Mouse (Mus musculus): ENCODE data around the gene Zcchc14. TPM values are rescaled to one million over a fixed set of nuclear protein-coding genes. Genes with fewer than 3 reads are reported as not detected.

Gene Zcchc14
- polyA plus RNA-seq, 1 experiment: 31.4 TPM

DNA sequence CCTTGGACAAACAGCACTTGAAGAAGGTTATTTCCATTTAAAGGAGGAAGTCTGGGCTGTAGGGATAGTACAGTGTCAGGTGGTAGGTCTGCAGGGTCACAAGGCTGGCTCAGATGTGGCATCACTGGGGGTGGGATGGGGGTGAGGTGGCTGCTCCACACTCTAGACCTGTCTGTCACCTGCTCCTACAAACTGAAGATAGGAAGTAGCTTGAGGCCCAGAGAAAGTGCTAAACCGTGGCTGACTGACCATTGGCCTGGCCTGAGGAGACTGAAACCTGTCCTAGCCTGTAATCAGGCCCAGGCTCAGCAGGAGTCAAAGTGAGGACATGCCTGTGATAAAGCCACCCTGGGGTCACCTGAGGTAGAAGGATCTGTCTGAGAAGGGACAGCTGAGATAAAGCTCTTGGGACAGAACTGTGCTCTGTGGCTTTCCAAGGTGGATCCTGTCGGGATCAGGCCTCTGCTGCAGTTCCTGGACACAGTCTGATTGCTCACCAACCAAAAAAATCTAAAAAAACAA is 63.4 kb downstream of the Zcchc14 start:
- Histone ChIP-seq H3K27me3 (replicated peaks; ENCODE audit: control insufficient read depth, insufficient read depth, low read length) (no peaks in the 10 kb centered on the region), H3K4me3 (ENCODE audit: insufficient read depth, low read depth, low read length) (no peak overlapping the region), H3K4me1 (ENCODE audit: control insufficient read depth, insufficient read depth, low read length) (peaks cover 20% of the 10 kb centered on the region), H3K27ac (ENCODE audit: insufficient read depth, low read depth, low read length) (no peak overlapping the region), H3K36me3 (ENCODE audit: control insufficient read depth, insufficient read depth, low read length) (no peaks in the 10 kb centered on the region)
- DNase-seq: no peak
- TF ChIP-seq POLR2A (IDR thresholded peaks at IDR 0.05; ENCODE audit: low read depth, low read length) (no peak), CTCF (conservative IDR thresholded peaks at IDR 0.05; ENCODE audit: insufficient read depth, insufficient read length, low read depth, low read length) (no peak)
- 66% methylated on average over 2 of the region's 2 CpGs for WGBS

DNA sequence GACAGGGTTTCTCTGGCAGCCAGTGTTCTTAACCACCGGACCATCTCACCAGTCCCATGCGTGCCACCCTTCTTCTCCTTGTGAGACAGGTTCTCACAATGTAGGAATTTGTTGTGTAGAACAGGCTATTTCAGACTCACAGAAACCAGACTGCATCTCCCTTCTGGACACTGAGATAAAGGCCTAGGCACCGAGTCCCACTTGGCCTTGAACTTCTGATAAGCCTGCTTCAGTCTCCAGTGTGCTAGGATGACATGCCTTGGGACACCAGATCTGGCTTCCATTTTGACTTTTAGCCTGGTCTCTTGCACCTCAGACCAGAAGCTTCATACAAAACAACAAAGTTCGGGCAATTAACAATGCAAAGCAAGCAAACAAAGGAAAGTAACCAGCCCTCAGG is 64.0 kb downstream of the Zcchc14 start:
- Histone ChIP-seq H3K4me1 (ENCODE audit: control insufficient read depth, insufficient read depth, low read length) (peaks cover 20% of the 10 kb centered on the region), H3K4me3 (ENCODE audit: insufficient read depth, low read depth, low read length) (no peak overlapping the region), H3K36me3 (ENCODE audit: control insufficient read depth, insufficient read depth, low read length) (no peaks in the 10 kb centered on the region), H3K27ac (ENCODE audit: insufficient read depth, low read depth, low read length) (no peak overlapping the region), H3K27me3 (replicated peaks; ENCODE audit: control insufficient read depth, insufficient read depth, low read length) (no peaks in the 10 kb centered on the region)
- TF ChIP-seq CTCF (conservative IDR thresholded peaks at IDR 0.05; ENCODE audit: insufficient read depth, insufficient read length, low read depth, low read length): no peak
- TF ChIP-seq POLR2A (IDR thresholded peaks at IDR 0.05; ENCODE audit: low read depth, low read length): no peak
- no peak for DNase-seq
- 87% methylated on average over 4 of the region's 4 CpGs for WGBS

DNA sequence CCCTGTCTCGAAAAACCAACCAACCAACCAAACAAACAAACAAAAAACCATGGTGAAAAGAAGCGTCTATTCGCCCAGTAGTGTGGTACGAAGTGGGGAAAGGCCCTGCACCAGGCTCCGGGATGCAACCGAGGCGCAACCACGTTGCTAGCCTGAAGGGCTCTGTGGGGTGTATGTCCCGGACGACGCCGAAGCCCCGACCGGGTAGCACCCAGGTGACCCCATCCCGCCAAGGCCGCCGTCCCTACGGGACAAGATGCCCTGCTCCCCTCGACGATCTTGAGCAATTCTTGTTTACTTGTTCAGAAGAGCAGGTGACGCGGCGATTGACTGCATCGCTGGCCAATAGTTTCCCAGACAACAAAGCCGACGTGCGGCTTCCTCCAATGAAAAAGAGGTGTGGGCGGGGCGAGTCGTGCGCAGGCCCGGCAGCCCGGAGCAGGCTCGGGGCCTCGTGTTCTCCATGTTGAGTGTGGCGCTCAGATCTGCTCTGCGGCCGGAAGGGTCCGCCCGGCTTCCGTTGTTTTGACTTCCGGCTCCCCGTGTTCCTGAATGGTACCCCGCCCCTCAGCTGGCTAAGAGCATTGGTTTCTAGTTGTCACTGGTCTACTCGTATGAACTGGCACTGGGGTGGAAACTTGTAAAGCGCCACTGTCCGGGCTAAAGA is 67.4 kb downstream of the Zcchc14 start:
- H3K4me3 ChIP-seq (ENCODE audit: insufficient read depth, low read depth, low read length): peak overlapping the region; percentile 68
- peak overlapping the region; percentile 79 for H3K27ac ChIP-seq (ENCODE audit: insufficient read depth, low read depth, low read length)
- no peaks in the 10 kb centered on the region for H3K27me3 ChIP-seq (replicated peaks; ENCODE audit: control insufficient read depth, insufficient read depth, low read length)
- peak; percentile 100 for DNase-seq
- WGBS: under 1% methylated on average over 47 of the region's 47 CpGs
- H3K4me1 ChIP-seq (ENCODE audit: control insufficient read depth, insufficient read depth, low read length): peaks cover 4% of the 10 kb centered on the region; the same call in 1 of the 2 replicates
- TF ChIP-seq CTCF (conservative IDR thresholded peaks at IDR 0.05; ENCODE audit: insufficient read depth, insufficient read length, low read depth, low read length) (no peak), POLR2A (IDR thresholded peaks at IDR 0.05; ENCODE audit: low read depth, low read length) (peak; percentile 94)
- H3K36me3 ChIP-seq (ENCODE audit: control insufficient read depth, insufficient read depth, low read length): no peaks in the 10 kb centered on the region

DNA sequence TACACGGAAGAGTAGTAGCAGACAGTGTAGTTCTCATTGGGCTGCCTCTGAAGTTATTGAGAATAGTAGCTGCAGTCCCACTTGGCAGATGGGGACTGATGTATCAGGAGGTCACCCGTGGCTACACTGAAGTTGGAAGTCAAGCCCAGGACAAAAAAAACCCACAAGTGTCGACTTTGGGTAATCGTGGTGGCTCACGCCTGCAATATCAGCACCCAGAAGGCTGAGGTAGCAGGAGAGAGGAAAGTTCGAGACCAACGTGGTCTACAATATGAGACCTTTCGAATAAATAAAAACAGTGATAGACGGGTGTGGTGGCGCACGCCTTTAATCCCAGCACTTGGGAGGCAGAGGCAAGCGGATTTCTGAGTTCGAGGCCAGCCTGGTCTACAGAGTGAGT is 68.0 kb downstream of the Zcchc14 start:
- no peaks in the 10 kb centered on the region for H3K36me3 ChIP-seq (ENCODE audit: control insufficient read depth, insufficient read depth, low read length)
- WGBS: 43% methylated on average over 13 of the region's 13 CpGs

DNA sequence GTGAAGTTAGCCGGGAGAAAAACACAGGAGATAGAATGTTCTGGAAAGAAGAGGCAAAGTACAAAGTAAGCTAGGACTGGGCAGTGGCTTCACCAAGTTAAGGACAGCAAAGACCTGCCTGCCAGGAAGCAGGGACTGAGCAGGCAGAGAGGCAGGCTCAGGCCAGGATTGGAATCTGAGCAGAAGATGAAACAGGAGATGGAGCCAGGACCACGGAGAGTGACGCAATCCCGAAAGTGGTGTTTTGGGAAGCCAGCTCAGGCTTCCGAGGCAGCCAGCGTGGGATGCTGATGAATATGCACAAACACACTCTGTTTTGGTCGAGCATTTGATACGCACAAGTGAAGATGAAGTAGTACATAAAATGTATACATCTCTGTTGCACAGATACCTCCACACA is 69.0 kb downstream of the Zcchc14 start:
- 38% methylated on average over 8 of the region's 8 CpGs for WGBS
- Histone ChIP-seq H3K27ac (ENCODE audit: insufficient read depth, low read depth, low read length) (no peak overlapping the region), H3K4me3 (ENCODE audit: insufficient read depth, low read depth, low read length) (no peak overlapping the region), H3K4me1 (ENCODE audit: control insufficient read depth, insufficient read depth, low read length) (peaks cover 4% of the 10 kb centered on the region; the same call in 1 of the 2 replicates), H3K27me3 (replicated peaks; ENCODE audit: control insufficient read depth, insufficient read depth, low read length) (no peaks in the 10 kb centered on the region), H3K36me3 (ENCODE audit: control insufficient read depth, insufficient read depth, low read length) (no peaks in the 10 kb centered on the region)
- TF ChIP-seq POLR2A (IDR thresholded peaks at IDR 0.05; ENCODE audit: low read depth, low read length) (no peak), CTCF (conservative IDR thresholded peaks at IDR 0.05; ENCODE audit: insufficient read depth, insufficient read length, low read depth, low read length) (no peak)
- no peak for DNase-seq

More for the DNA sequence above, 68.0 kb downstream of the Zcchc14 start:
- Histone ChIP-seq H3K27me3 (replicated peaks; ENCODE audit: control insufficient read depth, insufficient read depth, low read length) (no peaks in the 10 kb centered on the region), H3K4me1 (ENCODE audit: control insufficient read depth, insufficient read depth, low read length) (peaks cover 4% of the 10 kb centered on the region; the same call in 1 of the 2 replicates), H3K4me3 (ENCODE audit: insufficient read depth, low read depth, low read length) (peak overlapping the region; percentile 68), H3K27ac (ENCODE audit: insufficient read depth, low read depth, low read length) (peak overlapping the region; percentile 79)
- no peak for DNase-seq
- no peak for TF ChIP-seq CTCF (conservative IDR thresholded peaks at IDR 0.05; ENCODE audit: insufficient read depth, insufficient read length, low read depth, low read length)
- TF ChIP-seq POLR2A (IDR thresholded peaks at IDR 0.05; ENCODE audit: low read depth, low read length): no peak

DNA sequence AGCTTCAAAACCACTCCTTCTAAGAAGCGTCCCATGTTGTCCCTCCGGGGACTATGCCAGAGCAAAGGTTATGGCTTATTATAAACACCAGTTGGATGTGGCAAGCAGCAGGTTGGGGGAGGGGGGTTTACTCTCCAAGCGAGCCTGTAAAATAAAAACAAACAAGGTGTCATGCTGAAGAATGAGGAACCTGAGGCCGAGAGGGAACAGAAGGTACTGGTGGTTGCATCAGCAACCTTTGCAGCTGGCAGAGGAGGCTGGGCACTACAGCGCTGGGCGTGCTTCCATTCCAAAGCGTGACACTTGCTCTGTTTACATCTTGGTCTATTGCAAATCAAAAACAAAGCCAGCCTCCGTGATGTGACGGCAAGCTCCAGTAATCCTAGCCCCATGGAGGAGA is 72.2 kb downstream of the Zcchc14 start:
- Histone ChIP-seq H3K4me1 (ENCODE audit: control insufficient read depth, insufficient read depth, low read length) (peaks cover 10% of the 10 kb centered on the region; the same call in 1 of the 2 replicates), H3K27me3 (replicated peaks; ENCODE audit: control insufficient read depth, insufficient read depth, low read length) (no peaks in the 10 kb centered on the region), H3K27ac (ENCODE audit: insufficient read depth, low read depth, low read length) (no peak overlapping the region), H3K4me3 (ENCODE audit: insufficient read depth, low read depth, low read length) (no peak overlapping the region), H3K36me3 (ENCODE audit: control insufficient read depth, insufficient read depth, low read length) (no peaks in the 10 kb centered on the region)
- DNase-seq: no peak
- WGBS: 39% methylated on average over 9 of the region's 9 CpGs
- TF ChIP-seq CTCF (conservative IDR thresholded peaks at IDR 0.05; ENCODE audit: insufficient read depth, insufficient read length, low read depth, low read length) (no peak), POLR2A (IDR thresholded peaks at IDR 0.05; ENCODE audit: low read depth, low read length) (no peak)

DNA sequence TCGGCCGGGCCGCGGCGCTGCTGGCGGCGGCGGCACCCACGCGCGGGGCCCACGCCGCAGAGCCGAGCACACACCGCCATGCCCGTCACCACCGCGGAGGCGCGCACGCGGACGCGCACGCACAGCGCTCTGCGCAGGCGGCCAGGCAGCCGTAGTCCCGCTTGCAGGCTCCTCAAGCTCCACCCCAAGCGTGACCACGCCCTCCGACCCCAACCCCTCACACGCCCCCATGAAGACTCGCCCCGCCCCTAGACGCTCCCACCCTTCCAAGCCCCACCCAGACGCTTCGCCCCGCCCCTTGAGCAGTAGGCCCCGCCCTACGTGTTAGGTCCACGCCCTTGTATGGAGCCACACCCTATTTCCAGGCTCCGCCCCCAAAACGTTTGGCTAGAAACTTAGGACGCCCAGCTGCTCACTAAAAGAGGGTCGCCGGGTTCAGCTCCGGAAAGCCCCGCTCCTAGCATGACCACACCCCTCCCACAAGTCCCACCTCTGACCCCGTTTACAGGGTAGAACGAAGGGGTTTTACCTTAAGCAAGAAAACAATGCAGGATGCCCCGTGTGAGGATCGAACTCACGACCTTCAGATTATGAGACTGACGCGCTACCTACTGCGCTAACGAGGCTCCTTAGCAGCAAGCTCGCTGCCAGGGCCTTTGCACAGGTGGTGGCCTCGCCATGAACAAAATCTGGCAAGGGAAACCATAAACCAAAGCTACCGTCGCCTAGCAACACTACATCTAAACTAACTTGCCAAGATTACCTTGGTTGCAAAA is 73.8 kb downstream of the Zcchc14 start, which contains the start of gene Fbxo31:
Gene Fbxo31, minus strand, starts transcription at position 131 of the 776 bp plus-strand sequence.
- Histone ChIP-seq H3K27me3 (replicated peaks; ENCODE audit: control insufficient read depth, insufficient read depth, low read length) (no peaks in the 10 kb centered on the region), H3K36me3 (ENCODE audit: control insufficient read depth, insufficient read depth, low read length) (no peaks in the 10 kb centered on the region), H3K4me1 (ENCODE audit: control insufficient read depth, insufficient read depth, low read length) (peaks cover 6% of the 10 kb centered on the region; the same call in 1 of the 2 replicates), H3K27ac (ENCODE audit: insufficient read depth, low read depth, low read length) (peak within 1 kb of the TSS; percentile 34; the same call in 1 of the 2 replicates), H3K4me3 (ENCODE audit: insufficient read depth, low read depth, low read length) (peak within 1 kb of the TSS; percentile 61)
- WGBS: 2% methylated on average over 62 of the region's 63 CpGs
- TF ChIP-seq POLR2A (IDR thresholded peaks at IDR 0.05; ENCODE audit: low read depth, low read length) (peak; percentile 46), CTCF (conservative IDR thresholded peaks at IDR 0.05; ENCODE audit: insufficient read depth, insufficient read length, low read depth, low read length) (0 out of 2 replicates have a peak, but pooled peaks have one; percentile 3)
- peak; percentile 96 for DNase-seq

Measured in kidney, adult 2 months (tissue).